Mouse (Mus musculus): Measurements from ENCODE around the gene Nr5a2. TPM values are rescaled to one million over a fixed set of nuclear protein-coding genes. Genes with fewer than 3 reads are reported as not detected.
A peak's percentile ranks its signal among the peaks of the same experiment; 100 is the strongest.

Nr5a2 gene
- polyA plus RNA-seq, 1 experiment from 2014 or later: 1.3 TPM

DNA sequence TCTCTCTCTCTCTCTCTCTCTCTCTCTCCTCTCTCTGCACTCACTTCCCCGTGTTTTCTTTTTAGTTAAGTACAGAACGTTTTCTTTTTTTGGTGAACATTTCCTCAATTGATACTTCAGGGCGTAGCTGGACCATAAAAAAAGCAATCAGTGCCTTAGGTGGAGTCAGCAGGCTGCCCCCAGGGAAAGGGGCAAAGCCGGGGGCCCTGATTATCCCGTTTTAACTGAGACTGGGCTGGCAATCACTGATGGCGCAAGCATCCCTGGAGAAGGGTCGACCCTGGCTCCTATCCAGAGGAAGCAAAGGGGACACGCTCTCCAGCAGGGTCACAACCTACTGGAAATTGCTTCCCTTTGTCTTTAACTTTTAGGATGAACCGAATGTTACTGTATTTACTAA is 1.6 kb downstream of the Nr5a2 start:
- Histone ChIP-seq H3K9me3 (no peaks in the 10 kb centered on the region), H3K4me1 (peaks cover 9% of the 10 kb centered on the region), H3K4me3 (no peak overlapping the region; the same call in 1 of the 2 replicates), H3K27me3 (peaks cover 60% of the 10 kb centered on the region), H3K9ac (replicated peaks) (peak overlapping the region; percentile 4; the same call in 1 of the 2 replicates), H3K36me3 (no peaks in the 10 kb centered on the region), H3K27ac (replicated peaks) (no peak overlapping the region), H3K4me2 (replicated peaks) (peak overlapping the region; percentile 47)
- no peak for ATAC-seq (ENCODE audit: low FRiP score, low read depth)
- WGBS: 2% methylated on average over 9 of the region's 9 CpGs

DNA sequence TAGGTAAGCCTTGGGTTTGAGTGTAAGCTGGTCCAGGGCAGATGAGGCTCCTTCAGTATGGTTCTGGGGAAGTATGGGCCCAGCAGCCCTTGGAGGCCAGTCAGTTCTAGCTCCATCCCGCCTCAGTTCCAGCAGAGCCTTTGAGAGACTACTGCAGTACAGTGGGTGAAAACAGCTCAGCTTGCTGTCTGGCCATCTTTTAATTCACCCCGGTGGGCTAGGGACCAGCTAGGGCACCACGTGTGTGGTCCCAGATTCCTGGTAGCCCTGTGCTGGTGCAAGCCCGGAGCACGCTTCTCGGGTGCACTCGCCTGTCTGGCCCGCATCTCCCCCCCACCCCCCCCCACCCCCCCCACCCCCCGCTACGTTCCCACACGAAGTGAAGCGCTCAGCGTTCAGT is 2.1 kb downstream of the Nr5a2 start:
- Histone ChIP-seq H3K9ac (replicated peaks) (peak overlapping the region; percentile 4; the same call in 1 of the 2 replicates), H3K9me3 (no peaks in the 10 kb centered on the region), H3K36me3 (no peaks in the 10 kb centered on the region), H3K4me1 (peaks cover 9% of the 10 kb centered on the region), H3K27me3 (peaks cover 63% of the 10 kb centered on the region), H3K27ac (replicated peaks) (no peak overlapping the region), H3K4me2 (replicated peaks) (peak overlapping the region; percentile 47), H3K4me3 (peak overlapping the region; percentile 19)
- WGBS: 0% methylated on average over 13 of the region's 13 CpGs
- ATAC-seq (ENCODE audit: low FRiP score, low read depth): peak; percentile 60

DNA sequence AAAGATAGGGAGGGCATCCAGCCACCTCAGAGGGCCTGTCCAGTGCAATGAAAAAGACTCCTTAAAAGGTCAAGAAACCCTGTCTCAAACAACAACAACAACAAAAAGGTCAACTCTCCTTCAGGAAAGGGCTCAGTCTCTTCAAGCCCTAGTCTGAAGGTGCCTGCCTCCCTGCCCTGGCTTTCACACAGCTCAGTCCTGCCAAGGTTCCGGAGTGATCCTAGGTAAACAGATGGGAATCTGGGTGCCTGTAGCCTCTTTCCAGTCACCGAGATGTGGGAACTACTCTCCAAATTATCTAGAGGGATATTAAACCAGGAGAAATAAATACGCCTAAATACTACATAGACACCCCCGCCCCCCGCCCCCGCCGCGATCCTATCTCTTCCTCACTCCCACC is 2.6 kb downstream of the Nr5a2 start:
- no peak overlapping the region for H3K27ac ChIP-seq (replicated peaks)
- H3K4me1 ChIP-seq: peaks cover 13% of the 10 kb centered on the region
- no peak for ATAC-seq (ENCODE audit: low FRiP score, low read depth)
- H3K36me3 ChIP-seq: no peaks in the 10 kb centered on the region
- no peak overlapping the region for H3K4me3 ChIP-seq
- peaks cover 68% of the 10 kb centered on the region for H3K27me3 ChIP-seq
- H3K4me2 ChIP-seq (replicated peaks): no peak overlapping the region
- H3K9me3 ChIP-seq: no peaks in the 10 kb centered on the region
- no peak overlapping the region for H3K9ac ChIP-seq (replicated peaks)
- 18% methylated on average over 8 of the region's 8 CpGs for WGBS

DNA sequence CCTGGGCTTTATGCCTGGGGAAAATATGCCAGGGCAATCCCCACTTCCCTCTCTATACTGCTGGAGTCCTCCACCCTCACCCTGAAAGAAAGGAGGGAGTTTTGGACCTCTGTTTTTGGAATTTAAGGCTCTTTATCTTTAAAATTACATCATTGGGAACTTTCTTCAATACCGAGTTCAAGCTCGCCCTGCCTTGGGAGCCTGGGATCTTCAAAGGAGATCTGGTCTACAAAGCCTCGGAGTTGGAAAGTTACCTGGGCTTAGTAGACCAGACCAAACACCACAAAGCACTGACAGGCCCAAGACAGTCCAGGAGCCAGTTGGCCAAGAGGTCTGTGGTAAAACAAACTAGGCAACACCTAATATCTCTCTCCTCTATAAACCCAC is 6.1 kb downstream of the Nr5a2 start:
- H3K4me2 ChIP-seq (replicated peaks): no peak overlapping the region
- H3K9me3 ChIP-seq: 0 out of 2 replicates have a peak, but pooled peaks cover 3% of the 10 kb centered on the region
- 11% methylated on average over 3 of the region's 3 CpGs for WGBS
- no peak overlapping the region for H3K4me3 ChIP-seq
- peaks cover 23% of the 10 kb centered on the region for H3K4me1 ChIP-seq
- no peaks in the 10 kb centered on the region for H3K36me3 ChIP-seq
- no peak overlapping the region for H3K27ac ChIP-seq (replicated peaks)
- H3K9ac ChIP-seq (replicated peaks): no peak overlapping the region
- ATAC-seq (ENCODE audit: low FRiP score, low read depth): no peak
- H3K27me3 ChIP-seq: peaks cover 98% of the 10 kb centered on the region

DNA sequence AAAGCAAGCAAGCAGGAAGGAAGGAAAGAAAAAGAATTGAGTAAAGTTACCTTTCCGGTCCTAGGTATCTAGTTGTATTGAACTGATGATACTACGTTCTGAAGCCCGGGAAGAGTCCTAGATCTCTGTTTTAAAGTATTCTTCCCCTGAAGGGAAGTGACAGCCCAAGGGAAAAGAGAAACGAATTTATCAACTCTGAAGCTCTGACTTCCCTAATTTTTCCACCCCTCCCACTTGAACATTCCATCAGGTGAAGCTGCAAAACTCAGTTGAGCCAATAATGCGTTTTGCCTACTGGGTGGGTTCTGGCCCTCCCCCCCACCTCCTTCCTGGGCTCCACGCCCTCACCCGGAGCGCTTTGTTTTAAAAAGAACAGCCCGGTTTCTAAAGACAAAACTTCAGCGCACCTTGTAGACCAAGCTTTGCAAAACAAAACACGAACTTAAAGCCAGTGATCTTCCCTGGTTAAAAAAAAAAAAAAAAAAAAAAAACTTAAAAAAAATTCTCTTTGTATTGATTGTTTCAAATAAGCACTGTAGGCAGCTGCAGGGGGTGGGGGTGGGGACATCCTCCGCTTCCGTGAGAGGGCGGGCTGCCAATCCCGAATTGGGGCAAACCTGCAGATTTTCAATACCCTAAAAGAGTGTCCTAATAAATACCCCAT is 6.7 kb downstream of the Nr5a2 start:
- H3K4me2 ChIP-seq (replicated peaks): no peak overlapping the region
- H3K36me3 ChIP-seq: no peaks in the 10 kb centered on the region
- H3K9me3 ChIP-seq: 0 out of 2 replicates have a peak, but pooled peaks cover 3% of the 10 kb centered on the region
- no peak overlapping the region for H3K27ac ChIP-seq (replicated peaks)
- ATAC-seq (ENCODE audit: low FRiP score, low read depth): no peak
- H3K9ac ChIP-seq (replicated peaks): no peak overlapping the region
- peaks cover 98% of the 10 kb centered on the region for H3K27me3 ChIP-seq
- WGBS: under 1% methylated on average over 15 of the region's 15 CpGs
- H3K4me1 ChIP-seq: peaks cover 26% of the 10 kb centered on the region
- H3K4me3 ChIP-seq: no peak overlapping the region

DNA sequence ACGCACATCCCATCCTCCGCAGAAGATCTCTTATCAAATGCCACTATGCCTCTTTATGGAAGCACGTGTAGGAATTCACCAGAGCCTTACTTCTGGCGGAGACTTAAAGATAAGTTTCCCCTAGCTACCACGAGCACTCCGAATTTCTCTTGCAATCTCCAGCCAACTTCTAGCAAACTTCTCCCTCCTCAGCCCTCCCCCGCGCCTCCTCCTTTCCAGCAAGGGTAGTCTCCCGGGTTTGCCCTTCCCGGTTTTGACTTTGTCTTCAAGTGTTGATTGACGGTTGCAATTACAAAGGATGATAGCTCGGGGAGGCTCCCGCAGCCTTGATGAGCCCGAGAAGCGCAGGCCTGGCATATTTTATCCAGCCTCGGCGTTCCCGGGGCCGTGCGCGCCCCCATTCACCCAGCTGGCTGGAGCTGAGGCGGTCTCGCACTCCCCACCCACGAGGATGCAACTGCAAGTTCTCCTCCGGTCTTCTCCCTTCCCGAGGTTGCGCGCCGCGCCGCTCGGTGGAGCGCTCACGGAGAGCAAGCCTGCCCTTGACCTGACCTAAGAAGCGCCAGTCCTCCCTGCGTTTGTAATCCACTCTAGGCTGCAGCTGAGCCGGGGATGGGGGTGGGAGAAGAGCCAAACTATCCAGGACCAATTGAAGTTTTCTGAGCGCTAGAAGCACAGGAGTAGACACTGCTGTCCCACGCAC is 7.5 kb downstream of the Nr5a2 start:
- no peak overlapping the region for H3K9ac ChIP-seq (replicated peaks)

DNA sequence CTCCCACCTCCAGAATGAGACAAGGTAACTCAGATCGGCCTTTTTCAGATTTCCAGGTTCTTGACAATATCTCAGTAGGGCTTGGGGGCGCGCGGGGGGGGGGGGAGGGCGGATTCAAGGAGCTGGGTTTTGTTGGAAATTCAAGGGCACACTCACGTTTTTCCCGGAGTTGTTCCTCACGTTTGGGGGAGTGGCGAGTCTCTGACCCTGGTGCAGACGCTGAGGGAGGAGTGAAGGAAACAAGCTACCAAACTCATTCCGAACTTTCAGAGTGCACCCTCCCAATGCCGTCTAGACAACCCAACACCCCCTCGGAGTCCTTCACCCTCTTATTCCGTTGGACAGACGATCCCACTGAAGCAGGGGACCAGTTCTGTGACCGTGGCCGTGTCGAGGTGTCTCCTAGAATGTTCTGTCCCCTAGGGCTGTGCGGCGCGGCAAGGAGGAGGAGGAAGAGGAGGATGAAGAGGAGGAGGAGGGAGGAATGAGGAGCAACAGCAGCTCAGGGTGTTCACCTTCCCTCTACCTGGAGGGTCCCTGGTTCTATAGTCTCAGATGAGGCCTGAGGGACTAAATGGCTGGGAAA is 8.2 kb downstream of the Nr5a2 start:
- no peak for ATAC-seq (ENCODE audit: low FRiP score, low read depth)
- Histone ChIP-seq H3K9me3 (0 out of 2 replicates have a peak, but pooled peaks cover 3% of the 10 kb centered on the region), H3K9ac (replicated peaks) (no peak overlapping the region), H3K4me3 (peak overlapping the region; percentile 13; the same call in 1 of the 2 replicates), H3K4me1 (peaks cover 31% of the 10 kb centered on the region), H3K4me2 (replicated peaks) (peak overlapping the region; percentile 64), H3K27me3 (peaks cover 99% of the 10 kb centered on the region), H3K36me3 (no peaks in the 10 kb centered on the region), H3K27ac (replicated peaks) (no peak overlapping the region)
- WGBS: 2% methylated on average over 21 of the region's 21 CpGs

More for the DNA sequence above, 7.5 kb downstream of the Nr5a2 start:
- H3K27me3 ChIP-seq: peaks cover 99% of the 10 kb centered on the region
- no peak overlapping the region for H3K27ac ChIP-seq (replicated peaks)
- H3K9me3 ChIP-seq: 0 out of 2 replicates have a peak, but pooled peaks cover 3% of the 10 kb centered on the region
- peak overlapping the region; percentile 64 for H3K4me2 ChIP-seq (replicated peaks)
- peak overlapping the region; percentile 39 for H3K4me3 ChIP-seq
- under 1% methylated on average over 39 of the region's 39 CpGs for WGBS
- no peak for ATAC-seq (ENCODE audit: low FRiP score, low read depth)
- H3K4me1 ChIP-seq: peaks cover 28% of the 10 kb centered on the region
- H3K36me3 ChIP-seq: no peaks in the 10 kb centered on the region

DNA sequence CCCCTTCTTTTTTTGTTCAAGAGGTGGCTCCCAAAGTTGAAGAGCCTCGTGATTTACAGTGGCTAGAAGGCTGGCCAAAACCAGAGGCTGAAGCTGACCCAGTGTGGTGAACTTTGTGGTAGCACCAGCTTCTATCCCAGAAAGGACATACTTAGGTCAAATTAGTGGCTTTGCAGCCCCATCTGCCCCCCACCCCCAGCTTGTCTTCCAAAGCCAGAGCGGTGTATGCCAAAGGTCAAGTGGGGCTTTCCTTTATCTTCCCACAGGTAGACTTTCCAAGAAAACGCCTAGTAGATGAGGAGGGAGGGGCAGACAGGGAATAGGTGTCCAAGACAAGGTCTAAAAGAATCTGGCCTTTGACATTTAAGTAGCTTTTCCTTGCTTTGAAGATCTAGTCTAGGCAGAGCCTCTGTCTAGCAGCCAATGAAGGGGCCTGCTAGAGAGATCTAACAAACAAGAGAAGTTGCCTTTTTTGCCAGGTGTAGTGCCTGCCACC is 9.0 kb downstream of the Nr5a2 start:
- WGBS: 9% methylated on average over 3 of the region's 3 CpGs
- H3K27ac ChIP-seq (replicated peaks): no peak overlapping the region
- H3K27me3 ChIP-seq: peaks cover 99% of the 10 kb centered on the region
- H3K9ac ChIP-seq (replicated peaks): no peak overlapping the region
- H3K4me3 ChIP-seq: no peak overlapping the region
- H3K9me3 ChIP-seq: 0 out of 2 replicates have a peak, but pooled peaks cover 3% of the 10 kb centered on the region
- H3K4me1 ChIP-seq: peaks cover 31% of the 10 kb centered on the region
- H3K4me2 ChIP-seq (replicated peaks): no peak overlapping the region
- no peak for ATAC-seq (ENCODE audit: low FRiP score, low read depth)
- H3K36me3 ChIP-seq: no peaks in the 10 kb centered on the region

DNA sequence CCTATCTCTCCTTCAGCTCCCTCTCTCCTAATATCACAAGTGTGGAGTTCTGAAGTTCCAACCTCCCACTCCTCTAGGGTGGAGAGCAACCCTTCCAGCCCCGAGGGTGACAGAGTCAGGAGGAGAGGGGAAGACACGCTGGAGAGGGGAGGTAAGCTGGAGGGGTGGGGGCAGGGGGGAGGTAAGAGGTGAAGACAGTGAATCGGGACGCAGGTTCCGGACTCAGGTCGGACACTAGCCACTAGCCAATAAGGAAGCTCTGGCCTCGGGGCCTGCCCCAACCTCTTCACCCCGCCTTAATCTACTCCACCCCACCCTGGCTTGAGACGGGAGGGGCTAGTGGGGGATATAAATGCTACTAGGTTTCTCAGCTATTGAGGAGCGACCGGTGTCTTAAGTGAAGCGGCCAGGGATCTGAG is 10.9 kb downstream of the Nr5a2 start:
- 0 out of 2 replicates have a peak, but pooled peaks cover 3% of the 10 kb centered on the region for H3K9me3 ChIP-seq
- H3K27ac ChIP-seq (replicated peaks): no peak overlapping the region
- peak overlapping the region; percentile 93 for H3K4me2 ChIP-seq (replicated peaks)
- peaks cover 96% of the 10 kb centered on the region for H3K27me3 ChIP-seq
- peak overlapping the region; percentile 52; the same call in 1 of the 2 replicates for H3K9ac ChIP-seq (replicated peaks)
- peaks cover 31% of the 10 kb centered on the region for H3K4me1 ChIP-seq
- no peak; the same call in none of the 2 replicates for ATAC-seq (ENCODE audit: low FRiP score, low read depth)
- 1% methylated on average over 12 of the region's 12 CpGs for WGBS
- H3K36me3 ChIP-seq: no peaks in the 10 kb centered on the region
- peak overlapping the region; percentile 51 for H3K4me3 ChIP-seq

DNA sequence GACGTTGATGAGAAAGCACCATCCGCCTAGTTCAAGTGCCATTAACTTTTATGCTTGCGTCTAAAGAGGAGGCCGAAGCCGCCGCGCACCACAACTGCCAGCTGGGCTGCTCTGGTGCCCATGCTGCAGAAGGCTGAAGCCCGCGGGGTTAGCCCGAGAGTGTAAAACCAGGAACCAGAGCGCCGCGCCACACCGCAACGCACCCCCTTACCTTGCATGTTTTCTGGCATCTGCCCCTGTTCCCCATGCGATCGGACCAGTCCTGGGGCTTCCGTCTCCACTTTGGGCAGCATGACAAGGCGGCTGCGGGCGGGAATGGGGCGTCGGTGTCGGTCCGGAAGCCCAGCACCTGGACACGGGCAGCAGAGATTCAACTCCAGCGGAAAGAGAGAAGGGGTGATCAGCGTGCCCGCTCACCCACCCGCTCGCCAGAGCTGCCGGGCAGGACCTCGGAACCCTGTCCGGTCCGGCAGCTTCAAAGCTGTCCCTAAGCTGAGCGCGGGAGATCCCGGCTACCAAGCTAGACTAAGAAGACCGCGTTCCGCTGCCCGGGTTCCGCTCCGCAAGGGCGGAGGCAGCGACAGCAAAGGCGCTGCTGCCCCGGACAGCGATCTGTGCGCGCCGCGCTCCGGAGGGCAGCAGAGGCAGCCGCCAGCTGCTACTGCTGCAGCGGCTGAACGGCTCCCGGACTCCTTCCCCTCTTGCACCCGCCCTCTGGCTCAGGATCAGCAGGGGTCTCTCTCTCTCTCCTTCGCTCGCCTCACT is 11.6 kb downstream of the Nr5a2 start:
- Histone ChIP-seq H3K4me2 (replicated peaks) (peak overlapping the region; percentile 93), H3K36me3 (no peaks in the 10 kb centered on the region), H3K9ac (replicated peaks) (peak overlapping the region; percentile 52), H3K9me3 (0 out of 2 replicates have a peak, but pooled peaks cover 3% of the 10 kb centered on the region), H3K27ac (replicated peaks) (no peak overlapping the region), H3K4me1 (peaks cover 31% of the 10 kb centered on the region), H3K27me3 (peaks cover 93% of the 10 kb centered on the region), H3K4me3 (peak overlapping the region; percentile 51)
- WGBS: under 1% methylated on average over 61 of the region's 61 CpGs
- ATAC-seq (ENCODE audit: low FRiP score, low read depth): peak; percentile 80

DNA sequence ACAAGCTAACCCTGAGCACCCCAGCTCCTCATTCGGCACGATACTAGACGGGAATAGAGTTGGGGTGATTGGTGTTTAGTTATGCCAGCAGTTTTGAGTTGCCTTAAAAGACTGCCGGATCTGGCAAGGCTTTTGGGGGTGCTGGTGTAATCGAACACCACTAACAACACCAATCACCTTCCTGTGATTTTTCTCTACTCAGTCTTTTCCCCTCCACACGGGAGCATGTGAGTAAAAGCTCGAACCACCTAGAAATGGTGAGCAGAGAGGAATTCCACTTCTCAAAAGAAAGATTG is 12.2 kb downstream of the Nr5a2 start:
- peaks cover 30% of the 10 kb centered on the region for H3K4me1 ChIP-seq
- H3K27me3 ChIP-seq: peaks cover 92% of the 10 kb centered on the region
- peak overlapping the region; percentile 93 for H3K4me2 ChIP-seq (replicated peaks)
- H3K27ac ChIP-seq (replicated peaks): no peak overlapping the region
- ATAC-seq (ENCODE audit: low FRiP score, low read depth): no peak
- 0 out of 2 replicates have a peak, but pooled peaks cover 3% of the 10 kb centered on the region for H3K9me3 ChIP-seq
- no peak overlapping the region for H3K9ac ChIP-seq (replicated peaks)
- WGBS: 0% methylated on average over 7 of the region's 7 CpGs
- no peaks in the 10 kb centered on the region for H3K36me3 ChIP-seq
- H3K4me3 ChIP-seq: peak overlapping the region; percentile 51

All from midbrain, embryonic 12.5 days (tissue).